Mouse (Mus musculus) heart, adult 2 months (tissue): ENCODE measurements at regions not wholly inside any gene's neighbourhood (a gene's known extent, or its start where the extent isn't known, plus 50 kb on each side); places are given as distances from the start of the nearest gene placed in this dataset.

Experiments
- DNase-seq, 2 experiments: peaks; one replicate each; pipeline ENCODE4 v3.0.0; 2021
- H3K27ac ChIP-seq: fragments of 200-600 bp; 2 replicates; pipeline ENCODE4 v1.8.1; 2022
- H3K27me3 ChIP-seq: fragments of 200-500 bp; 2 replicates; pipeline ENCODE4 v1.6.1; 2012; ENCODE audit warnings: mild to moderate bottlenecking, low read length, inconsistent platforms, mixed read lengths; ENCODE audit not compliant: control insufficient read depth, insufficient read depth
- H3K36me3 ChIP-seq: fragments of 200-500 bp; 2 replicates; pipeline ENCODE4 v1.6.1; 2012; ENCODE audit warnings: low read length, inconsistent platforms; ENCODE audit not compliant: control insufficient read depth, insufficient read depth
- H3K4me1 ChIP-seq: fragments of 200-500 bp; 2 replicates; pipeline ENCODE4 v1.6.1; 2011; ENCODE audit warnings: low read length; ENCODE audit not compliant: control insufficient read depth, insufficient read depth
- H3K4me3 ChIP-seq: fragments of 200-600 bp; 2 replicates; pipeline ENCODE4 v1.8.1; 2022
- H3K79me2 ChIP-seq: fragments of 200-500 bp; replicated peaks from 2 replicates; pipeline ENCODE4 v1.6.1; 2012; ENCODE audit warnings: mild to moderate bottlenecking, inconsistent platforms, low read length, moderate library complexity, mixed read lengths; ENCODE audit not compliant: control insufficient read depth, insufficient read depth
- H3K9ac ChIP-seq: fragments of 200-500 bp; 2 replicates; pipeline ENCODE4 v1.6.1; 2012; ENCODE audit warnings: low read depth, mild to moderate bottlenecking, control low read depth, inconsistent platforms, low read length, mixed read lengths
- CTCF ChIP-seq: fragments of 200-600 bp; IDR thresholded peaks from 2 replicates; pipeline ENCODE4 v1.8.1; 2022; ENCODE audit warnings: antibody characterized with exemption, mild to moderate bottlenecking, moderate library complexity
- EP300 ChIP-seq: fragments of 200-500 bp; IDR thresholded peaks from 2 replicates; pipeline ENCODE4 v1.6.1; 2011; ENCODE audit warnings: low read depth, low read length, control low read depth; ENCODE audit not compliant: insufficient read depth
- POLR2A ChIP-seq: fragments of 200-500 bp; IDR thresholded peaks from 2 replicates; pipeline ENCODE4 v1.6.1; 2011; ENCODE audit warnings: mild to moderate bottlenecking, low read depth, low read length, control low read depth; ENCODE audit not compliant: insufficient read depth
- WGBS: fragments of 180-500 bp; shearing (Covaris S2); methylation state at CpG from one replicate; pipeline ENCODE4 v1.1.7; 2018; 5-methylcytosine and 5-hydroxymethylcytosine counted together
- intact Hi-C: fragments of 180-260 bp; cut with DNase I; formaldehyde crosslinking; loops from one replicate; pipeline ENCODE4 v1.15.1; 2025

- Histone ChIP-seq H3K4me3 (no peak overlapping the region), H3K27ac (no peak overlapping the region), H3K36me3 (no peaks in the 10 kb centered on the region), H3K4me1 (no peaks in the 10 kb centered on the region), H3K27me3 (no peaks in the 10 kb centered on the region), H3K79me2 (no peaks in the 10 kb centered on the region), H3K9ac (no peak overlapping the region)
- 62% methylated on average over 2 of the region's 2 CpGs for WGBS
- intact Hi-C loops, result no loop called here
- DNase-seq, result no peak
- TF ChIP-seq EP300 (no peak), POLR2A (no peak), CTCF (no peak)
Measured at GRCm38 (mm10) chr10:73037476-73037875, 61.7 kb upstream of the Pcdh15 start.

DNA sequence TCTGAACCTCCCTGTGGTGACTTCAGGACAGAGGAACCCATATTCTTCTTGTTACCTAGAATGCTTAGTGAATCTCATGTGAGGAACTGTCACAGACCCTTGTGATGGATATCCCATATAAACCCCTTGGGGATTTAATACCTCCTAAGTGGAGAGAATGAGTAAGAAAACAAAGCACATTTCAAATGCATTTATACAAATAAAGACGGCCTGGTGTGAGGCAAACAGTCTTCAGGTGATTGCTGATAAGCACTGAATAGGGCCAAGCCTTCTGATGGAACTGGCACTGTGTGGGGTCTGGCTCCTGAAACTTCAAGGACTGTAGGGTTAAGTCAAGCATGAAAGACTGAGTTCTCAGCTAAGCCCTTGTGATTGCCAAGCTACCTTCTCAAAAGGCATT is 59.6 kb upstream of the Pcdh15 start:
- DNase-seq, result no peak
- TF ChIP-seq POLR2A, result no peak
- TF ChIP-seq CTCF, result no peak
- TF ChIP-seq EP300, result no peak
- 39% methylated on average over 1 of the region's 1 CpGs for WGBS
- no peak overlapping the region for H3K27ac ChIP-seq
- H3K4me1 ChIP-seq, result no peaks in the 10 kb centered on the region
- intact Hi-C loops, result no loop called here
- H3K36me3 ChIP-seq, result no peaks in the 10 kb centered on the region
- no peaks in the 10 kb centered on the region for H3K27me3 ChIP-seq
- no peak overlapping the region for H3K9ac ChIP-seq
- no peak overlapping the region for H3K4me3 ChIP-seq
- no peaks in the 10 kb centered on the region for H3K79me2 ChIP-seq
